Mouse (Mus musculus) cerebellum, adult (tissue): ENCODE measurements around the gene Smarca5.

Source experiments
- ATAC-seq: cut with Nextera tagmentation; 2 replicates; pipeline ENCODE4 v1.9.2; 2017; ENCODE audit warnings: mild to moderate bottlenecking, moderate library complexity, mixed read lengths; ENCODE audit not compliant: insufficient number of reproducible peaks, low FRiP score, low TSS enrichment

Gene Smarca5

DNA sequence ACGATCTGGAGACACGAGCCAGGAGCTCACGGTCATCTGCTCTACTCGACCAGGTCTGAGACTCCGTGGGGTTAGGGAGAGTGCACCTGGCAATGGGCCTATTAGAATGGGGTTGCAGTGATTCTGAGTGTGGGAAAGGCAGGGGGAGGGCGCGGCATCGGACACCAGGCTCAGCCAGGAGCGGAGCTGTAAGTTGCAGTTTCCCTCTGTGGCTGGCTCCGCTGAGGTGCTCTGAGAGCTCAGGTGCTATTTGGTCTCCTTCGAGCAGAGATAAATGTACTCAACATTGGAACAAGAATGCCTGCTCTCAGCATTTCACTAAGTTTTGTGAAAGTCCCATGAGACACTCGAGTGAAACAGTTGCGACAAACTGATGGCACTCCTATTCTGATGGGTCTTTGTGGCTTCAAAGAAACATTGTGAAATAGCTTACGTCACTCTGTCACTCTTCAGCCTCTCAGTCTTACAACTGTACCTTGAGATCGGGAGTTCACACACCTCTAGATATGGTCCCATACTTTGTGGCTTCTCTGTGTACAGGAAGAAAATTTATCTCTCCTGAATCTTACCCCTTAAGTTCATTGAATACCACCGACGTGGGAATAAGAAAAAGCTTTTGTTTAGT is 69.9 kb downstream of the Smarca5 start:
- ATAC-seq, result no peak

DNA sequence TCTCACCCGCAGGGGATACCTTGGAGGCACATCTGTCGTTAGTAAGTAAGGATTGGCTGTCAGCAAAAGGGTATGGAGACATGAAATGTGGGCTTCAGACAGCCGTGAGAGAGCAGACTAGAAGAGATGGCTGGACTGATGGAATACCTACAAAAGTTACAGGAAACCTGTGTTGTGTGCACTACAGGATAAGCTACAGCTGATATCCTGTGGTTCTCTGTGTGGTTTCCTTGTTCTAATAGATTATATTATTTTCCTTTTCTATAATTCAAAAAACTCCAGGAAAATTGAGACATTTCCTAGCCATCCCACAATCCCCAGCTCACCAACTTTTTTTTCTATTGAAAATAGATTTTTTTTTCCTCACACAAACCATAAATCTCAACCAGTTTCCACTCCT is 75.8 kb downstream of the Smarca5 start:
- no peak for ATAC-seq

DNA sequence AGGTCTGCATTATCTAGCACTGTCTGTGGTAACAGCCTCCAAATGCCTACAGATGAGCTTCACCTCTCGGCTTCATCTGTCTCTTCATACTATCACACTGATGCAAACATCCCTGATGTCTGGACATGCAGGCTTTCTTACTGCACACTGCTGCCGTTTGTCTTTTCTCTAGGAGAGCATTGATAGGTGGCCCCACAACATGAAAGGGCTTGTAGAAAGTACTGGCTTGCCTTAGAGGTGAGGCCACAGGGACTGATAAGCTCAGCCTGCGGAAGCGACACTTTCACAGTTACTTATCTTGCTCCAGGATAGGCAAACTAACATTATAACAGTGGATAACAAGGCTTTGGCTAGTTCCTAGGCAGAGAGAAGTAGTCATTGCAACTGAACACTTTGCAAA is 78.2 kb downstream of the Smarca5 start:
- ATAC-seq, result no peak

DNA sequence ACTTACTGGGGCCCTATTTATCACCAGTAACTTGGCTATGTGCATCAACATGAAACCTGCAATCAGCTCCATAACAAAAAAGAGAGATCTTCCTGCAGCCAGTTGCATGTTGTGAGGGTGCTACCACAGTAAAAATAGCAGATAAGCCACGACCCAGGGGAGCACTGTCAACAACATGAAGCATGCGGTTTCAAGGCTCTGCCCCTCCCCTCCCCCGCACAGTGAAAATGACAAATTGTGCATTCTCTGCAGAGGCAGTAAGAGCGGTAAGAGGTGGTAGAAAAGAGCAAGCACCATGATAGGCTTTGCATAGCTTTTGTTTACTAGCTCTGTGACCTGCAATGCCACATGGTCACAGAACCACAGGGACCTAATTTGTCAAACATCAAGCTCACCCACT is 81.7 kb downstream of the Smarca5 start:
- no peak for ATAC-seq
